Comparison of ENCODE assay signal across 8 mouse cellular contexts in the genomic region with DNA sequence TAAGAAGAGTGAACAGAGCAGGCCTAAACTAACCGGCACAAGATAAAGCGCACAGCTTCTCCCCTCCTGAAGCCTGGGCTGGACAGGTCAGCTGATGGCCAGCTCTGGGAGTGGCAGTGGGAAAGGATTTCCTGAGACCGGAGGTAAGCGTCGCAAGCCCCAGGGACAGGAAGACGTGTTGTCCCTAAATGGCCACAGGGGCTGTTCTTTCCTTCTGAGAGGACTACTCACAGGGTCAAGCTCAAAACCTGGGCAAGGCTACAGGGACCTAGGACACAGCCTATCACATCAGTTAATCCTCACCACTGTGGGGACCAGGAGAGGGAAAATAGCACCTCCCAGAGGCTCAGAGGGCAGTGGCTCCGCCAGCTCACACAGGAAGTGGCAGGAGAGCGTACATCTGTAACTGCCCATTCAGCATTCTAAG. TPM values are rescaled to one million over a fixed set of nuclear protein-coding genes. Genes with fewer than 3 reads are reported as not detected.
DNase-seq lines count a peak whose midpoint lies in the region; ATAC-seq and TF ChIP-seq lines count a peak whose summit lies in the region.

No protein-coding gene starts in this region.

- intact Hi-C loops in gastrocnemius, adult 2 months (cut with DNase I), result no loop called here
- intact Hi-C loops in heart, postnatal 25 days (cut with DNase I), result no loop called here

- H3K36me3 ChIP-seq in embryonic facial prominence, embryonic 11.5 days (replicated peaks; ENCODE audit: control insufficient read depth, insufficient read depth, low read depth, low read length), result no peaks in the 10 kb centered on the region
- H3K36me3 ChIP-seq in limb, embryonic 12.5 days, result peaks cover 18% of the 10 kb centered on the region; the same call in 1 of the 2 replicates
- no peaks in the 10 kb centered on the region for H3K36me3 ChIP-seq in stomach, postnatal 0 days (ENCODE audit: control insufficient read depth, insufficient read depth, low read length)
- H3K36me3 ChIP-seq in thymus, adult 2 months (ENCODE audit: control insufficient read depth, insufficient read depth, low read length), result no peaks in the 10 kb centered on the region

- H3K9ac ChIP-seq in embryonic facial prominence, embryonic 11.5 days (replicated peaks; ENCODE audit: low read length), result no peak overlapping the region
- no peak overlapping the region for H3K9ac ChIP-seq in limb, embryonic 12.5 days (replicated peaks)
- no peak overlapping the region for H3K9ac ChIP-seq in stomach, postnatal 0 days (ENCODE audit: low read length)

- 0 out of 2 replicates have a peak, but pooled peaks have one; percentile 10 for TF ChIP-seq CTCF in gastrocnemius, adult 2 months (IDR thresholded peaks at IDR 0.05)
- TF ChIP-seq CTCF in stomach, postnatal 0 days (IDR thresholded peaks at IDR 0.05; ENCODE audit: low read depth), result peak; percentile 53
- no peak for TF ChIP-seq CTCF in thymus, adult 2 months (IDR thresholded peaks at IDR 0.05; ENCODE audit: borderline replicate concordance, control insufficient read depth, extremely low read depth, insufficient read depth, low read length, poor library complexity)

- WGBS in embryonic facial prominence, embryonic 11.5 days, result 42% methylated on average over 8 of the region's 8 CpGs
- 51% methylated on average over 8 of the region's 8 CpGs for WGBS in limb, embryonic 12.5 days
- WGBS in stomach, postnatal 0 days, result 60% methylated on average over 8 of the region's 8 CpGs
- 55% methylated on average over 8 of the region's 8 CpGs for WGBS in thymus, adult 2 months

- H3K4me1 ChIP-seq in embryonic facial prominence, embryonic 11.5 days (ENCODE audit: control insufficient read depth, insufficient read depth, low read length), result peaks cover 25% of the 10 kb centered on the region
- H3K4me1 ChIP-seq in limb, embryonic 12.5 days (replicated peaks), result peaks cover 80% of the 10 kb centered on the region
- H3K4me1 ChIP-seq in stomach, postnatal 0 days (replicated peaks; ENCODE audit: control insufficient read depth, insufficient read depth), result peaks cover 18% of the 10 kb centered on the region
- H3K4me1 ChIP-seq in thymus, adult 2 months (replicated peaks; ENCODE audit: control insufficient read depth, insufficient read depth, low read length), result peaks cover 10% of the 10 kb centered on the region

- no peak for TF ChIP-seq EP300 in stomach, postnatal 0 days (optimal IDR thresholded peaks at IDR 0.05)

- no peaks in the 10 kb centered on the region for H3K27me3 ChIP-seq in embryonic facial prominence, embryonic 11.5 days (ENCODE audit: control insufficient read depth, insufficient read depth, low read length)
- no peaks in the 10 kb centered on the region for H3K27me3 ChIP-seq in limb, embryonic 12.5 days
- H3K27me3 ChIP-seq in stomach, postnatal 0 days (ENCODE audit: control insufficient read depth, insufficient read depth, low read length), result no peaks in the 10 kb centered on the region
- H3K27me3 ChIP-seq in thymus, adult 2 months (ENCODE audit: control insufficient read depth, insufficient read depth, low read length), result peaks cover 15% of the 10 kb centered on the region; the same call in 1 of the 2 replicates

- no peak for DNase-seq in gastrocnemius, adult 2 months
- DNase-seq in gastrocnemius, adult 18-20 months (ENCODE audit: low spot score), result no peak
- no peak for DNase-seq in embryonic facial prominence, embryonic 11.5 days (ENCODE audit: low spot score)
- DNase-seq in heart, postnatal 25 days (ENCODE audit: low spot score), result peak; percentile 65
- peak; percentile 43 for DNase-seq in stomach, postnatal 0 days (ENCODE audit: low spot score)
- DNase-seq in thymus, postnatal 25 days, result no peak
- DNase-seq in thymus, adult 2 months, result no peak

- no peak for ATAC-seq in embryonic facial prominence, embryonic 11.5 days (replicated peaks; ENCODE audit: insufficient number of reproducible peaks, low FRiP score, low TSS enrichment, low read depth)
- ATAC-seq in limb, embryonic 12.5 days (ENCODE audit: insufficient number of reproducible peaks, insufficient read depth, low FRiP score, low TSS enrichment, low read depth), result no peak
- ATAC-seq in stomach, postnatal 0 days (ENCODE audit: low FRiP score, low TSS enrichment), result no peak

- no peak for TF ChIP-seq POLR2A in thymus, adult 2 months (IDR thresholded peaks at IDR 0.05; ENCODE audit: control insufficient read depth, extremely low read depth, insufficient read depth, low read length, poor library complexity)

- no peak overlapping the region for H3K4me2 ChIP-seq in embryonic facial prominence, embryonic 11.5 days (ENCODE audit: low read depth, low read length)
- no peak overlapping the region for H3K4me2 ChIP-seq in limb, embryonic 12.5 days
- no peak overlapping the region for H3K4me2 ChIP-seq in stomach, postnatal 0 days (replicated peaks; ENCODE audit: low read depth)

- H3K27ac ChIP-seq in gastrocnemius, adult 2 months, result peak overlapping the region; percentile 97
- H3K27ac ChIP-seq in embryonic facial prominence, embryonic 11.5 days (replicated peaks; ENCODE audit: low read depth, low read length), result 0 out of 2 replicates have a peak overlapping the region, but pooled peaks have one; percentile 28
- peak overlapping the region; percentile 86 for H3K27ac ChIP-seq in limb, embryonic 12.5 days
- peak overlapping the region; percentile 74; the same call in 1 of the 2 replicates for H3K27ac ChIP-seq in stomach, postnatal 0 days (replicated peaks)
- H3K27ac ChIP-seq in thymus, adult 2 months (ENCODE audit: control insufficient read depth, insufficient read depth, low read length), result no peak overlapping the region

- H3K4me3 ChIP-seq in gastrocnemius, adult 2 months, result peak overlapping the region; percentile 54
- no peak overlapping the region for H3K4me3 ChIP-seq in embryonic facial prominence, embryonic 11.5 days (ENCODE audit: low read depth, low read length)
- no peak overlapping the region for H3K4me3 ChIP-seq in limb, embryonic 12.5 days (replicated peaks)
- H3K4me3 ChIP-seq in stomach, postnatal 0 days (ENCODE audit: low read depth, low read length), result no peak overlapping the region
- no peak overlapping the region for H3K4me3 ChIP-seq in thymus, adult 2 months (ENCODE audit: control insufficient read depth, insufficient read depth, low read length)

- H3K9me3 ChIP-seq in embryonic facial prominence, embryonic 11.5 days (replicated peaks; ENCODE audit: control insufficient read depth, low read length), result no peaks in the 10 kb centered on the region
- no peaks in the 10 kb centered on the region for H3K9me3 ChIP-seq in limb, embryonic 12.5 days
- H3K9me3 ChIP-seq in stomach, postnatal 0 days (ENCODE audit: control insufficient read depth, low read length), result no peaks in the 10 kb centered on the region

RNA-seq across cellular contexts. Expression of a gene that starts 8.3 kb away (rescaled TPM):
- total RNA-seq in gastrocnemius, adult 2 months (2021), result 10 to 100 TPM; 10.8 to 12.6 TPM
- 10 to 100 TPM; 10.6 to 10.8 TPM for total RNA-seq in gastrocnemius, adult 18-20 months (2021)
- 30.9 and 36.5 TPM in 2 replicates for polyA plus RNA-seq in embryonic facial prominence, embryonic 11.5 days (2014; fragmentation: Nextera tagmentation; extraction: Ambion mirVana)
- total RNA-seq in heart, postnatal 25 days (2021), result 10 to 100 TPM; 18.7 to 20.7 TPM
- 39.5 and 39.7 TPM in 2 replicates for polyA plus RNA-seq in limb, embryonic 12.5 days (2016; fragmentation: Nextera tagmentation; extraction: Ambion mirVana)
- polyA plus RNA-seq in stomach, postnatal 0 days (2015; fragmentation: Nextera tagmentation; extraction: Ambion mirVana), result 22.6 and 27.4 TPM in 2 replicates
- polyA plus RNA-seq in thymus, adult 2 months (2012; rRNA removed), result 11.8 and 14.0 TPM in 2 replicates

RNA-seq across cellular contexts. Expression of a gene that starts 44.5 kb away (rescaled TPM):
- not detected for total RNA-seq in gastrocnemius, adult 2 months (2021)
- under 1 TPM in 1 of 2 experiments, not detected in 1; 0.71 TPM for total RNA-seq in gastrocnemius, adult 18-20 months (2021)
- not detected in 2 replicates for polyA plus RNA-seq in embryonic facial prominence, embryonic 11.5 days (2014; fragmentation: Nextera tagmentation; extraction: Ambion mirVana)
- not detected for total RNA-seq in heart, postnatal 25 days (2021)
- not detected in 2 replicates for polyA plus RNA-seq in limb, embryonic 12.5 days (2016; fragmentation: Nextera tagmentation; extraction: Ambion mirVana)
- polyA plus RNA-seq in stomach, postnatal 0 days (2015; fragmentation: Nextera tagmentation; extraction: Ambion mirVana), result 20.2 and 24.1 TPM in 2 replicates
- 6.6 and 11.8 TPM in 2 replicates for polyA plus RNA-seq in thymus, adult 2 months (2012; rRNA removed)

Comparison
In these comparisons a context has a peak if more than half of its experiments do, and no peak if none do; other contexts are left out.
1. DNase-seq: peak in heart, postnatal 25 days (single experiment) and stomach, postnatal 0 days (single experiment); none in gastrocnemius, adult 2 months (single experiment), gastrocnemius, adult 18-20 months (single experiment), embryonic facial prominence, embryonic 11.5 days (single experiment), thymus, postnatal 25 days (single experiment) and thymus, adult 2 months (single experiment).